Mouse (Mus musculus) kidney, adult 2 months (tissue): ENCODE results near the gene Dennd4a.

Experiments used
- CTCF ChIP-seq: fragments of 200-500 bp; conservative IDR thresholded peaks from 2 replicates; pipeline ENCODE4 v1.5.1; 2011; ENCODE audit warnings: low read depth, mild to moderate bottlenecking, control low read depth, low read length, moderate library complexity, mixed read lengths; ENCODE audit not compliant: insufficient read depth, insufficient read length
- POLR2A ChIP-seq: fragments of 200-500 bp; IDR thresholded peaks from one replicate; pipeline ENCODE4 v1.6.1; 2011; ENCODE audit warnings: low read depth, low read length, control low read depth

DNA sequence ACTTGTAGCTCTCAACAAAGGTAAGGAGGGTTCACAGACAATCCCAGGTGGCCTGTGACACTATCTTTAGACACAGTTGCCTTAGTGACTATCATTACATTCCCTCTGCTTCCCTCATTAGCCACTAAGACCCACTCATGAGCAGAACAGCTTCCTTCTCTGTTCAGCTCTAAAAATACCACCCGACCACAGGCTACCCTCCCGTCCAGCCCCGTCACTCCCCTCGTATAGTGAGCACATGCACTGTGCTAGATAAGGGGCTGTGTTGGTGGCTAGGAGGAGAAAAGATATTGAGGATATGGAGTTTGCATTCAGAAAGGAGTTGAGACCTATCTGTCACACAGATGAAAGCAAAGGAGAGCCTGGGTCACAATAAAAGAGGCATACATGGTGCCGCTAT is 127.4 kb downstream of the Dennd4a start:
- TF ChIP-seq CTCF (no peak), POLR2A (no peak)
